Mouse (Mus musculus) kidney, postnatal 10 days (tissue): ENCODE measurements around the gene Acot12.

Experiments
- DNase-seq: peaks from one replicate; pipeline ENCODE4 v3.0.0; 2021; ENCODE audit warnings: mixed read lengths

The Acot12 gene

DNA sequence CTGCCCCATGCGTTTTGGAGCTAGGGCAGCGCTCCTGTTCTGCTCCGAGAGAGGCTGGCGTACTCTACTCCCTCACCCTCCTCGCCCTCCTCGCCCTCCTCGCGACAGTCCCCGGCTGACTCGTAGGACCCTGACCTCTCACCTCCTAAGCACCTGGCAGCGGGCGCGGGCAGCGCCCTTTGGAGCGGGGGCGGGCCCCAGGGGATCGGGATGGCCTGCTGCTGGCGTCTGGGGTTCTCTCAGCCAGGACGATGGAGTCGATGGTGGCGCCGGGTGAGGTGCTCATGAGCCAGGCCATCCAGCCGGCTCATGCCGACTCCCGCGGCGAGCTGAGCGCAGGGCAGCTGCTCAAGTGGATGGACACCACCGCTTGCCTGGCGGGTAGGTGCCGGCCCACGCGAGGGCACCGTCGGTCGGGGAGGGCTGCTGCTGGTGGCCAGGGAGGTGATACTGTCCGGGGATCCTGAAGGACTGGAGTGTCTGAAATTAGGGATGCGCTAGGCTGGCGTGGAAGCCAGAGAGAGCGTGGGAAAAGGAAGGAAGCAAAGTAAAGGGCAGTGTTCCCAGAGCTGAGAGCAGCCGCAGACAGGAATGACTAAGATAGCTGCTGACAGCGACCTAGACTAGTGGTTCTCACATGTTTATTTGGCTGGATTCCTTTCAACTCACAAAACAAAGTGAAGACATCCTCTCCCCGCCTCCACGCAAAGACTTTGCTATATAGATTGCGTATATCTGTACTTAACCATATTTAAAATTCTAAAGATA is at the start of gene Acot12:
Gene Acot12 (plus strand): TSS at position 233 of the 768 bp plus-strand sequence.
- DNase-seq: peak; percentile 67

GRCm38 (mm10) chr13:91693615-91694014 is 47.7 kb upstream of the Acot12 start:
- DNase-seq: no peak

DNA sequence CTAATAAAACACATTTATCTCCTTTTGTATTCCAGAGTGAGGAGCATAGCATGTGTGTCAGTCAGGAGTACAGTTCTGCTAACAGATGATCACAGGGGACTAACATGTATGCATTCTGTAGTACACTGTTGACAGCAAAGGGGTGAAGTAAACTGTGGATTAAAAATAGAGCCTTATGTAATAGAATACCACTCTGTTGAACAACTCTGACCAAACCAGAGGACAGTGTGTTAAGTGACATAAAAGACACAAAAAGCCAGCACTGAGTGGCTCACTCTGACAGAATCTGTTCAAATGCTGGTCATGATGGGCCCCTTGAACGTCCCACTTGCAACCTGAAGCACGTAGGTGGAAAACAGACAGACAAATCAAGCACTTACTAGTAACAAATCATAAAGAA is 45.9 kb upstream of the Acot12 start:
- no peak for DNase-seq

DNA sequence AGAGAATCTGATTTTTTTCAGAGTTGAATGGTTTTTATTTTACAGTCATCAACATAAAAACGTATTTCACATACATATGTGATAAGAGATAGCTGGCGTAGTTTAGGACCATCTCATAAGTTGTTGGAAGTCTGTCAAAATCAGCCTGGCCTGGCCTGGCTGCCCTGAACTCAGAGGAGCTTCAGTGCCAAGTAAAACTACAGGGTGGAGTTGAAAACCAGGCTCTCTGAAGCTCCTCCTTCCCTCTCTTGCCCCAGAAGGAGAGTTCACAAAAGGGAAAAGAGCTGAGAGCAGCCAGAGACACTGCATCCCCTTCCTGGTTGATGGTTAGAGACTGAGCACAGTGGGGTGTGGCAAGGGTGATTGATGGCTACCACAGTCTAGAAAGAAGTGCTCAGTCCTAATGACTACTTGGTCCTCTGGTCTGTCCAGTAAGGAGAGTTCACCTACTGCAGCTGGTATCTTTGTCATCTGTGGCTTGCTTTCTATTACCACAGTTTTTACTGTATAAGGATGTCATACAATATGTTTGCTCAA is 45.1 kb upstream of the Acot12 start:
- DNase-seq: peak; percentile 11

DNA sequence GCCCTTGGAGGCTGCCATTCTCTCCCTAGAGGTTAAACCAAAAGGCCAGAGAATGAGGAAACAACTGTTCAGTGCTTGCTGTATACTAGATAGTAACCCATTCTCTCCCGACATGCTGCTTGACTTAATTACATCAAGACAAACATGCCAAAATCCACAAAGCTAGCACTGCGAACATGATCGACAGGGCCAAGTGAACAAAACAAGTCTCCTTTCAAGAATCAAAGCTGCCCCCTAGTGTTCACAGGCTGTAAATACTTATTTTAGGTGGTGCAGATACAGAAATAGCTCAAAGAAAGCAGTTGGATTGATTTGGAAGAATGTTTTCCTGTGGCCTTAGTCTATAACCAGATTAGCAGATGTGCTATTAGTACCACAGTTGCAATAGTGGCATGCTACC is 44.3 kb upstream of the Acot12 start:
- DNase-seq: peak; percentile 49

- peak; percentile 14 for DNase-seq
Measured at GRCm38 (mm10) chr13:91702337-91702736, 39.0 kb upstream of the Acot12 start.

DNA sequence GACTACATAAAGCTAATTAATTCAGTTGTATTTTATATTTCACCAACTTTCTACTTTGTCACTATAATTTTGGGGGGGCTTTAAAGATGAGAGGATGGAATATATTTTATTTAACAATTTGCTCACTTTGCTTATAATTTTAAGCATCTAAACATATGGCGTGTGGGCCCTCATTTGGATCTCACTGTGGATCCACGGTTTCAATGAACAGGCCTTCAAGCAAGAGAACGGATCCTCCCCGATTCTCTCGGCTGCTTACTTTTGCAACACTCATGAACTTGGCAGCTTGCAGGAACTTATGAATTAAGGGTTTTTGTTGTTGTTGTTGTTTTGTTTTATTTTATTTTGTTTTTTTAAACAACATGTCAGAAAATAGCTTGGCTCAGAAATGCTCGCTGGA is 21.8 kb upstream of the Acot12 start:
- no peak for DNase-seq

DNA sequence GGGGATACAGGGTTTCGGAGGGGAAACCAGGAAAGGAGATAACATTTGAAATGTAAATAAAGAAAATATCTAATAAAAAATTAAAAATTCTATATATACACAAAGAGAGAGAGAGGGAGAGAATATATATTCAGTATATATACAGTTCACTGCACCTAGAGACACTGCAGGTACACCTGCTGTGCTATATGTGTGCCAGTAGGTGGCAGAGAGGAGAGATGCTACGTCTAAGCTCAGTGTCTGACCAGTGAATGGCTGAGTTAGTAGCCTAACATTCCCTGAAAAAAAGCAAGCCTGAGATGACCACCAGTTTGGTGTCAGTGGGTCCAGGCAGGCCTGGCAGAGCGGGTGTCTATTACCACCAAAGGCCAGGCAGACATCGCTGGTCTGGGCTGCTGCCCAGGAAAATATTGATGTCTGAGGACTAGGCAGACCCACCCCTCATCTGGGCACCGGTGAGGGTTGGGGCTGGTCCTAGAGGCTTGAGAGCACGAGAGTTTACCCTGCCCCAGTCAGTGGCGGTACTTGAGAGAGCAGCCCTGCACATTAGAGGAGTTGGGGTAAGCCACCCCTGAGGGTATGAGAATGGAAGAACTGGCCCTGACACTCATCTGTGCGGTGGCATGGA is 18.1 kb upstream of the Acot12 start:
- peak; percentile 15 for DNase-seq

- no peak for DNase-seq
Measured at GRCm38 (mm10) chr13:91723736-91724119, 17.6 kb upstream of the Acot12 start.

GRCm38 (mm10) chr13:91724211-91724610 is 17.1 kb upstream of the Acot12 start:
- no peak for DNase-seq

GRCm38 (mm10) chr13:91725130-91725529 is 16.2 kb upstream of the Acot12 start:
- DNase-seq: no peak

DNA sequence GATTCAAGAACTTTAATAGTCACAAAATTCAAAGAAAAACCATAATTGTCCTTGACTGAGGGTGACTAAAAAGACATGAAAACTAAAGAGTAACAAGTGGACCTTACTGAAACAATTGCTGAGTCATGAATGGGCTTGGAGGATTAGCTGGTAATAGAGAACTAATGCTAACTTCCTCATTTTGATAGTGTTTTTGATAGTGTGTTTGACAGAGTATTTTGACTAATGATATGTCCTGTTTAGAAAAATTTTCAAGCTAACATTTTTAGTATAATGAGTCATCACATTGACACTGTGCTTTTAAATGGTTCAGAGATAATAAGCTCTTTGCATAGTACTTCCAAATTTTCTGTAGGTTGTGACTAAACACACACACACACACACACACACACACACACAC is 13.4 kb upstream of the Acot12 start:
- DNase-seq: no peak

DNA sequence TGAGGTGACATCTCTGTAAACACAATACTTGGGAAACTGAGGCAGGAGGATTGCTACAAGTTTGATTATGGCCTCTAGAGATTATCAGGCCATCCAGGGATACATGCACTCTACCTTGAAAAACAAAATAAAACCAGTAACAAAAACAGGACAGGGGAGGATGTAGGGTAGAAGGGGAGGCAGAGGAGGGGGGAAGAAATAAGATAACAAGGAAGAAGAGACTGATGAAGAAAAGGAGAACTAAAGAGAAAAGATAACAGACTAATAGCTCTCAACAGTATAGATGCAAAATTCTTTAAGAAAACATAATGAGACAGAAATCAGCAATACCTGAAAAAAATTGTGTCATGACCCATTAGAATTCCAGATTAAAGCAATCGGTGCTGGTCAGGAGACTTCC is 4.1 kb upstream of the Acot12 start:
- no peak for DNase-seq

DNA sequence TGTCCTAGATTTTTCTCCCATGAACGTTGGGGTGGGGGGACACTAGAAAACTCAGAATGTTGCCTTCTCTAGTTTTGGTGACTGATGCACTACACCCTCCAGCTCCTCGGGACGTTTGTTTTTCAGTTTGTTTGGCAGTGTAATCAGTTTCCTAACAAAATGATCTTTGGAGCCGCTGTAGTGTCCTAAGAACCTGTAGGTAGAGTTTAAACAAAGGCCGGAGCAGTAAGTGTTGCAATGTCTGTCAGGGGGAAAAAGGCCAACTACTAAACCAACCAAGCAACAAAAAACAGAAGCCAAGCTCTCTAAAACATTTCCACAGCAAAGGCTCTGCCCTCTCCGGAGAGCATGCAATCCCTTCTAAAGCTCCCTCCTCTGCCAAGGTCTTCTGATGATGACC is 461 bp upstream of the Acot12 start:
- DNase-seq: no peak

GRCm38 (mm10) chr13:91743180-91743579 is 1.9 kb downstream of the Acot12 start:
- DNase-seq: no peak

DNA sequence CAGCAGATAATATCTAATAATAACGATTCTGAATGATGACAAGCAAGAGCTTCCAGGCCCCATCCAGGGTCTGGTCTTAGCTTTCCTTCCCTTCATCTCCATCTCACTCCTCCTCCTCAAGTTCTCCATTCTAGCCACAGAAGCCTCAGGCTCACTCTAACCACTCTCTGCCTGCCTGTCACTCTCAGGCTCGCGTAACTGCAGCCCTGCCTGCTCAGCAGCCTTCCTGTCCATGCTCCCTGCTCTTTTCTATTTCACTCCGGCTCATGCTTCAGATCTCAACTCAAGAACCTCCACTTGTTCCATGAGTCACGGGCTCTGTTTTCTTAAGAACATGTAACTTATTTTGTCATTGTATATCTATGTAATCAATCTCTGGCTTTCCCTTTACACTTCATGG is 5.2 kb downstream of the Acot12 start:
- no peak for DNase-seq

- DNase-seq: no peak
Measured at GRCm38 (mm10) chr13:91748401-91748800, 7.1 kb downstream of the Acot12 start.

DNA sequence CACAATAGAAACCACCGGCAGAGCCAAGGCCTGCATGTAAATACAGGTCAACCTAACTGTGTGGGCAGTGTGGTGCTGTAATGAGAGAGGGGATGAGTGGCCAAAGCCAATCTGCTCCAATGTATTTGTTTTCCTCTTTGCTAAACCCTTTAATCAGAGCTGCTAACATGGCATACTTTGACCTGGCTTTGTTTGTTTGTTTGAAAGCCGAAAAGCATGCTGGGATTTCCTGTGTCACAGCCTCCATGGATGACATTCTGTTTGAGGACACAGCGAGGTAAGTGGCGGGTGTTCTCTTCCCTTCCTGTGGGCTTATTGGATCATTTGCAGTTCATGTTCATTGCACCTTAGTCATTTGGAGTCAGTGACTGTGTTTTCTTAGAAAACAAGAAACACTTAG is 8.7 kb downstream of the Acot12 start:
- no peak for DNase-seq

- DNase-seq: no peak
Measured at GRCm38 (mm10) chr13:91753724-91754123, 12.4 kb downstream of the Acot12 start.

GRCm38 (mm10) chr13:91754762-91755161 is 13.4 kb downstream of the Acot12 start:
- no peak for DNase-seq

GRCm38 (mm10) chr13:91756230-91756629 is 14.9 kb downstream of the Acot12 start:
- peak; percentile 48 for DNase-seq

DNA sequence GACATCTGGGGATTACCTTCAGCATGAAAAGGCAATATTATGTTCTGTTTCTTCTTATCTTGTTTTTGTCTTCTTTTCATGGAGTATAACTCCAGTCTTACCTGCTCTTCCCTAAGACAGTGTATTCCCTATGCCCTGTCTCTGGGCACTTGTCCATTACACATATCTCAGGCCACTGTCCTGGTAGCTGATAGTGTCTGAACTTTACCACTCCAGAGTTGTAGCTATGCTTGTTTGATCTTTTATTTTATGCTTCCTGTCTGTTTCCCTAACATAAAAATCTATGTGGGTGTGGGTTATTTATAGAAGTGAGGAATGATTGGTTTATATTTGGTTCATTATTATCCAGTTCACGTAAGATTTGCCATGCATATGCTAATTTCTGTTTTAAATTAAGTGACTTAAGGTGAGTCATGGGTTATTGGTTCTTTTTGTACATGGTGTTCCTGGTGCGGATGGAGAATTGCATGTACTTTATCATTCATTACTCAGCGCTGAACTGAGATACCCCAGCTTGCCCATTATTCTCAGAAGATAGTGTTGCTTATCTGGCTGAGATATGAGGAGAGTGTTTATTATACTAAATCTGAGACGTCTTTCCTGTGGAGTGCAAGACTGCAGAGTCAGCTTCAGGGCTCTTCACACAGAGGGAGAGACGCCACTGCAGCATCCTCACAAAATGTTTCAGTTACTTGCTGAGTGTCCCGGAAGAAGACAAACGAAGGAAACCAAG is 17.2 kb downstream of the Acot12 start:
- DNase-seq: no peak

DNA sequence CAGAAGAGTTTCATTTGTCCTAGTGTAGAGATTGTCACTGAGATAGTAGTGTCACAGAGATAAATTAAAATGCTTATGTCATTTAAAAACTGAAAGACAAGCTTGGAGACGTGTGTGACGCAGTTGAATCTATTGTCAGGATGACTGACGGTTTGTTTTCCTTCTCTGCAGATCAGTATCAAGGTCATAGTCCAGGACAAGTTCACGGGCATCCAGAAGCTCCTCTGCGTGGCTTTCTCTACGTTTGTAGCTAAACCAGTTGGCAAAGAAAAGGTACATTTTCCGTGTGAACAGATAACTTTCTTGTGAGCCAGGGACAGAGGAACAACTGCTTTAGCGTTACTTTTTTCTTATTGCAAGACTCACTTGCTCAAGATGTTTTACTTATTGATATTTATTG is 18.5 kb downstream of the Acot12 start:
- DNase-seq: no peak
